Mouse (Mus musculus) E14TG2a.4 (cell line): ENCODE results near the gene Tenm4.

Experiments
- H3K27me3 ChIP-seq: 2 replicates; pipeline ENCODE4 v1.6.1; 2014; ENCODE audit warnings: low read length, control low read depth; ENCODE audit not compliant: insufficient read depth
- H3K36me3 ChIP-seq: 2 replicates; pipeline ENCODE4 v1.6.1; 2014; ENCODE audit warnings: low read length, control low read depth; ENCODE audit not compliant: insufficient read depth
- H3K4me1 ChIP-seq: replicated peaks from 2 replicates; pipeline ENCODE4 v1.6.1; 2014; ENCODE audit warnings: low read depth, low read length, control low read depth
- H3K4me3 ChIP-seq: replicated peaks from 2 replicates; pipeline ENCODE4 v1.5.1; 2014; ENCODE audit warnings: mild to moderate bottlenecking, low read length
- H3K9me3 ChIP-seq: 2 replicates; pipeline ENCODE4 v1.6.1; 2014; ENCODE audit warnings: low read length, control low read depth
- CTCF ChIP-seq: conservative IDR thresholded peaks from 2 replicates; pipeline ENCODE4 v1.5.1; 2014; ENCODE audit warnings: low read length
- NANOG ChIP-seq: IDR thresholded peaks from 2 replicates; pipeline ENCODE4 v1.6.1; 2014; ENCODE audit warnings: borderline replicate concordance, low read length, mixed read lengths
- POU5F1 ChIP-seq: IDR thresholded peaks from 2 replicates; pipeline ENCODE4 v1.6.1; 2014; ENCODE audit warnings: low read length, borderline replicate concordance

The Tenm4 gene

GRCm38 (mm10) chr7:96511953-96512511 is 341.0 kb downstream of the Tenm4 start:
- Histone ChIP-seq H3K36me3 (no peaks in the 10 kb centered on the region), H3K9me3 (peaks cover 7% of the 10 kb centered on the region; the same call in 1 of the 2 replicates), H3K4me1 (no peaks in the 10 kb centered on the region), H3K4me3 (no peak overlapping the region), H3K27me3 (no peaks in the 10 kb centered on the region)
- TF ChIP-seq POU5F1 (no peak), CTCF (no peak), NANOG (no peak)

GRCm38 (mm10) chr7:96519216-96519615 is 348.2 kb downstream of the Tenm4 start:
- Histone ChIP-seq H3K36me3 (no peaks in the 10 kb centered on the region), H3K9me3 (no peaks in the 10 kb centered on the region), H3K4me1 (peaks cover 18% of the 10 kb centered on the region), H3K27me3 (no peaks in the 10 kb centered on the region), H3K4me3 (no peak overlapping the region)
- TF ChIP-seq CTCF (peak; percentile 94), NANOG (no peak), POU5F1 (no peak)

GRCm38 (mm10) chr7:96521956-96522355 is 350.9 kb downstream of the Tenm4 start:
- H3K36me3 ChIP-seq: no peaks in the 10 kb centered on the region
- H3K4me1 ChIP-seq: peaks cover 18% of the 10 kb centered on the region
- no peaks in the 10 kb centered on the region for H3K27me3 ChIP-seq
- no peak overlapping the region for H3K4me3 ChIP-seq
- no peak for TF ChIP-seq CTCF
- no peak for TF ChIP-seq NANOG
- TF ChIP-seq POU5F1: no peak
- no peaks in the 10 kb centered on the region for H3K9me3 ChIP-seq

GRCm38 (mm10) chr7:96523673-96524072 is 352.6 kb downstream of the Tenm4 start:
- Histone ChIP-seq H3K36me3 (no peaks in the 10 kb centered on the region), H3K4me1 (peaks cover 18% of the 10 kb centered on the region)
- TF ChIP-seq CTCF: no peak
- TF ChIP-seq NANOG: no peak
- no peak for TF ChIP-seq POU5F1

GRCm38 (mm10) chr7:96524486-96525205 is 353.6 kb downstream of the Tenm4 start:
- Histone ChIP-seq H3K36me3 (no peaks in the 10 kb centered on the region), H3K27me3 (no peaks in the 10 kb centered on the region), H3K4me1 (peaks cover 15% of the 10 kb centered on the region), H3K9me3 (no peaks in the 10 kb centered on the region), H3K4me3 (no peak overlapping the region)
- TF ChIP-seq CTCF (no peak), POU5F1 (no peak), NANOG (no peak)

More at GRCm38 (mm10) chr7:96523673-96524072, 352.6 kb downstream of the Tenm4 start:
- no peak overlapping the region for H3K4me3 ChIP-seq
- H3K27me3 ChIP-seq: no peaks in the 10 kb centered on the region
- H3K9me3 ChIP-seq: no peaks in the 10 kb centered on the region

- Histone ChIP-seq H3K27me3 (no peaks in the 10 kb centered on the region), H3K4me3 (no peak overlapping the region), H3K9me3 (no peaks in the 10 kb centered on the region), H3K4me1 (peaks cover 15% of the 10 kb centered on the region), H3K36me3 (no peaks in the 10 kb centered on the region)
- no peak for TF ChIP-seq POU5F1
- no peak for TF ChIP-seq CTCF
- TF ChIP-seq NANOG: no peak
Observed at GRCm38 (mm10) chr7:96525344-96525743, 354.3 kb downstream of the Tenm4 start.

GRCm38 (mm10) chr7:96530571-96531426 is 359.8 kb downstream of the Tenm4 start:
- no peaks in the 10 kb centered on the region for H3K4me1 ChIP-seq
- H3K9me3 ChIP-seq: no peaks in the 10 kb centered on the region
- TF ChIP-seq CTCF: no peak
- no peak for TF ChIP-seq POU5F1
- no peak for TF ChIP-seq NANOG
- no peak overlapping the region for H3K4me3 ChIP-seq
- H3K36me3 ChIP-seq: no peaks in the 10 kb centered on the region
- no peaks in the 10 kb centered on the region for H3K27me3 ChIP-seq

- H3K4me1 ChIP-seq: no peaks in the 10 kb centered on the region
- H3K36me3 ChIP-seq: no peaks in the 10 kb centered on the region
- H3K27me3 ChIP-seq: no peaks in the 10 kb centered on the region
- no peaks in the 10 kb centered on the region for H3K9me3 ChIP-seq
- TF ChIP-seq CTCF (no peak), NANOG (no peak), POU5F1 (no peak)
- H3K4me3 ChIP-seq: no peak overlapping the region
Observed at GRCm38 (mm10) chr7:96531954-96532737, 361.1 kb downstream of the Tenm4 start.
